Mouse (Mus musculus) liver, adult 2 months (tissue): Measurements from ENCODE around the gene Dguok.

Experiments used
- CTCF ChIP-seq: fragments of 200-500 bp; IDR thresholded peaks from 2 replicates; pipeline ENCODE4 v1.5.1; 2011; ENCODE audit warnings: low read depth, low read length, control low read depth
- POLR2A ChIP-seq: fragments of 200-500 bp; IDR thresholded peaks from 2 replicates; pipeline ENCODE4 v1.6.1; 2011; ENCODE audit warnings: low read length, control low read depth; ENCODE audit not compliant: insufficient read depth; ENCODE audit errors: extremely low read depth

DNA sequence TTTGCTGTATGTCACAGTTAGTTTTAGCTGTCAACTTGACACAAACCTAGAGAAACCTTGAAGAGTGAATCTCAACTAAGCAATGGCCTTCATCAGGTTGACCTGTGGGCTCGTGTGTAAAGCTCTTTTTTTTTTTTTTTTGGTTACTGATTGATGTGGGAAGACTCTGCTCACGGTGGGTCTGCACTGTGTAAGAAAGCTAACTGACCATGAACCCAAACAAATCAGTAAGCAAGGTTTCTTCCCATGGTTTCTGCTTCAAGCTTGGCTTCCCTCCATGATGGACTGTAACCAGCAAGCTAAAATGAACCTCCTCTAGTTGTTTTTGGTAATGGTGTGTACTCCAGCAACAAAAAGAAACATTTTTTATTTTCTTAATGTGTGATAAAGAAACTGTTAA, 27.6 kb downstream of the Dguok start:
- TF ChIP-seq CTCF (no peak), POLR2A (no peak)
